Mouse (Mus musculus) T-helper 17 cell (primary cell): ENCODE measurements around the gene Dclk2.

Experiments used
- in situ Hi-C, 2 experiments: fragments of 300-600 bp; cut with MboI, MseI; formaldehyde crosslinking; loops; 1 replicate in 1 of 2; 2 replicates in 1 of 2; pipeline ENCODE4 v1.15.1; 2025; ENCODE audit warnings: high pct_unique_total_duplicates in 2 of 2

The Dclk2 gene

GRCm38 (mm10) chr3:86761095-86762035, 159.3 kb downstream of the Dclk2 start:
- in situ Hi-C loops, result loop anchor here in 1 of 2 experiments (5.0 kb wide), 2 partner anchors 109 to 439 kb away; no protein-coding TSS in a partner anchor

- in situ Hi-C loops, result loop anchor here in 1 of 2 experiments (5.0 kb wide), 2 partner anchors 108 to 438 kb away; no protein-coding TSS in a partner anchor
Observed at GRCm38 (mm10) chr3:86760474-86760873, 160.2 kb downstream of the Dclk2 start.

GRCm38 (mm10) chr3:86759834-86760233, 160.8 kb downstream of the Dclk2 start:
- in situ Hi-C loops, result loop anchor here in 1 of 2 experiments (5.0 kb wide), 2 partner anchors 108 to 438 kb away; no protein-coding TSS in a partner anchor

- in situ Hi-C loops, result no loop called here
Observed at GRCm38 (mm10) chr3:86759383-86759782, 161.3 kb downstream of the Dclk2 start.

- in situ Hi-C loops, result no loop called here
Observed at GRCm38 (mm10) chr3:86758727-86759126, 161.9 kb downstream of the Dclk2 start.

GRCm38 (mm10) chr3:86756548-86756947, 164.1 kb downstream of the Dclk2 start:
- in situ Hi-C loops, result no loop called here

- in situ Hi-C loops, result no loop called here
Observed at GRCm38 (mm10) chr3:86754595-86755557, 165.8 kb downstream of the Dclk2 start.

GRCm38 (mm10) chr3:86754178-86754577, 166.5 kb downstream of the Dclk2 start:
- in situ Hi-C loops, result no loop called here

- in situ Hi-C loops, result no loop called here
Observed at GRCm38 (mm10) chr3:86750652-86751051, 170.0 kb downstream of the Dclk2 start.

GRCm38 (mm10) chr3:86745769-86746512, 174.7 kb downstream of the Dclk2 start:
- in situ Hi-C loops, result no loop called here

- in situ Hi-C loops, result no loop called here
Observed at GRCm38 (mm10) chr3:86745348-86745747, 175.3 kb downstream of the Dclk2 start.

- in situ Hi-C loops, result no loop called here
Observed at GRCm38 (mm10) chr3:86739745-86740144, 180.9 kb downstream of the Dclk2 start.

- in situ Hi-C loops, result no loop called here
Observed at GRCm38 (mm10) chr3:86738831-86739230, 181.8 kb downstream of the Dclk2 start.
